Mouse (Mus musculus) CH12.LX (cell line): Measurements from ENCODE around the gene Mettl7b. TPM values are rescaled to one million over a fixed set of nuclear protein-coding genes. Genes with fewer than 3 reads are reported as not detected.

ENCODE experiments used
- DNase-seq: peaks from one replicate; pipeline ENCODE4 v3.0.0-alpha.2; 2013; ENCODE audit errors: extremely low read depth
- H3K27ac ChIP-seq: 2 replicates; pipeline ENCODE4 v1.5.1; 2012; ENCODE audit warnings: low read depth, mild to moderate bottlenecking, control low read depth, moderate library complexity; ENCODE audit not compliant: insufficient read depth
- H3K27me3 ChIP-seq: replicated peaks from 2 replicates; pipeline ENCODE3; 2012; ENCODE audit warnings: inconsistent platforms
- H3K36me3 ChIP-seq, 2 experiments: replicated peaks in 1 of 2; 2 replicates each; pipeline versions ENCODE3 to v1.6.1; 2012; ENCODE audit warnings: inconsistent platforms in 1 of 2, low read length in 1 of 2, mild to moderate bottlenecking in 1 of 2, mixed read lengths in 1 of 2, moderate library complexity in 1 of 2; ENCODE audit not compliant: control insufficient read depth in 1 of 2, insufficient read depth in 1 of 2
- H3K4me1 ChIP-seq, 2 experiments: 2 replicates each; pipeline ENCODE4 v1.6.1; 2012; ENCODE audit warnings: inconsistent platforms in 1 of 2, moderate library complexity in 1 of 2; ENCODE audit not compliant: insufficient read depth in 2 of 2, control insufficient read depth in 1 of 2
- H3K4me2 ChIP-seq: 2 replicates; pipeline ENCODE4 v1.6.1; 2012; ENCODE audit warnings: low read depth, mild to moderate bottlenecking, control low read depth; ENCODE audit not compliant: poor library complexity, insufficient read depth, severe bottlenecking
- H3K4me3 ChIP-seq, 3 experiments: fragments of 150-350 bp in 1 of 3; sonication (generic) in 1 of 3; replicated peaks in 1 of 3; 2 replicates each; pipeline versions ENCODE3 to v1.5.1; 2011 to 2012; ENCODE audit warnings: low read depth in 2 of 3, low read length in 2 of 3, mild to moderate bottlenecking in 2 of 3, moderate library complexity in 2 of 3, control low read depth in 1 of 3, improper control_type of control experiment in 1 of 3, inconsistent platforms in 1 of 3, mixed read lengths in 1 of 3; ENCODE audit not compliant: poor library complexity in 1 of 3
- H3K79me2 ChIP-seq: replicated peaks from 2 replicates; pipeline ENCODE4 v1.6.1; 2012; ENCODE audit warnings: mild to moderate bottlenecking, moderate library complexity; ENCODE audit not compliant: control insufficient read depth, poor library complexity, insufficient read depth, severe bottlenecking; ENCODE audit errors: extremely low read depth
- H3K9ac ChIP-seq: 2 replicates; pipeline ENCODE4 v1.6.1; 2012; ENCODE audit warnings: low read depth, mild to moderate bottlenecking, control low read depth, moderate library complexity; ENCODE audit not compliant: insufficient read depth
- H3K9me3 ChIP-seq: replicated peaks from 2 replicates; pipeline ENCODE3; 2012; ENCODE audit warnings: low read length, inconsistent platforms, mixed read lengths
- BHLHE40 ChIP-seq: IDR thresholded peaks from 2 replicates; pipeline ENCODE4 v1.6.1; 2011; ENCODE audit warnings: mild to moderate bottlenecking, low read depth, low read length, improper control_type of control experiment
- E2F4 ChIP-seq: IDR thresholded peaks from 2 replicates; pipeline ENCODE4 v1.6.1; 2011; ENCODE audit warnings: low read depth, low read length, improper control_type of control experiment; ENCODE audit not compliant: insufficient replicate concordance
- EP300 ChIP-seq: IDR thresholded peaks from 2 replicates; pipeline ENCODE4 v1.6.1; 2011; ENCODE audit warnings: low read length, improper control_type of control experiment
- IRF4 ChIP-seq: IDR thresholded peaks from 2 replicates; pipeline ENCODE4 v1.6.1; 2014; ENCODE audit warnings: low read depth, mild to moderate bottlenecking, inconsistent platforms, low read length, improper control_type of control experiment
- KAT2A ChIP-seq: IDR thresholded peaks from 2 replicates; pipeline ENCODE4 v1.6.1; 2012; ENCODE audit warnings: low read length, improper control_type of control experiment, inconsistent platforms; ENCODE audit not compliant: insufficient replicate concordance
- MAX ChIP-seq: IDR thresholded peaks from 2 replicates; pipeline ENCODE4 v1.6.1; 2011; ENCODE audit warnings: low read length, improper control_type of control experiment
- MAZ ChIP-seq: IDR thresholded peaks from 2 replicates; pipeline ENCODE4 v1.6.1; 2012; ENCODE audit warnings: low read depth, mild to moderate bottlenecking, inconsistent platforms, low read length, improper control_type of control experiment, moderate library complexity
- MXI1 ChIP-seq: IDR thresholded peaks from 2 replicates; pipeline ENCODE4 v1.6.1; 2011; ENCODE audit warnings: mild to moderate bottlenecking, low read depth, low read length, improper control_type of control experiment
- MYC ChIP-seq: IDR thresholded peaks from 2 replicates; pipeline ENCODE4 v1.6.1; 2011; ENCODE audit warnings: low read depth, mild to moderate bottlenecking, improper control_type of control experiment, low read length
- NRF1 ChIP-seq: IDR thresholded peaks from 2 replicates; pipeline ENCODE4 v1.6.1; 2014; ENCODE audit warnings: low read depth, mild to moderate bottlenecking, inconsistent platforms, low read length, improper control_type of control experiment, moderate library complexity
- POLR2A ChIP-seq: IDR thresholded peaks from 2 replicates; pipeline ENCODE4 v1.6.1; 2011; ENCODE audit warnings: low read depth, mild to moderate bottlenecking, improper control_type of control experiment, low read length
- POLR2AphosphoS2 ChIP-seq: IDR thresholded peaks from 2 replicates; pipeline ENCODE4 v1.6.1; 2011; ENCODE audit warnings: low read depth, low read length, improper control_type of control experiment
- RCOR1 ChIP-seq: conservative IDR thresholded peaks from 2 replicates; pipeline ENCODE4 v1.6.1; 2012; ENCODE audit warnings: low read depth, mild to moderate bottlenecking, inconsistent platforms, low read length, improper control_type of control experiment
- SIN3A ChIP-seq: IDR thresholded peaks from 2 replicates; pipeline ENCODE4 v1.6.1; 2012; ENCODE audit warnings: low read length, improper control_type of control experiment, inconsistent platforms
- TCF12 ChIP-seq: IDR thresholded peaks from 2 replicates; pipeline ENCODE4 v1.6.1; 2014; ENCODE audit warnings: low read depth, mild to moderate bottlenecking, inconsistent platforms, low read length, improper control_type of control experiment
- USF1 ChIP-seq: IDR thresholded peaks from 2 replicates; pipeline ENCODE4 v1.6.1; 2014; ENCODE audit warnings: low read depth, mild to moderate bottlenecking, inconsistent platforms, low read length, improper control_type of control experiment
- USF2 ChIP-seq: conservative IDR thresholded peaks from 2 replicates; pipeline ENCODE4 v1.6.1; 2011; ENCODE audit warnings: low read depth, low read length, improper control_type of control experiment
- ZC3H11A ChIP-seq: IDR thresholded peaks from 2 replicates; pipeline ENCODE4 v1.6.1; 2012; ENCODE audit warnings: low read depth, mild to moderate bottlenecking, inconsistent platforms, low read length, improper control_type of control experiment
- ZKSCAN1 ChIP-seq: IDR thresholded peaks from 2 replicates; pipeline ENCODE4 v1.6.1; 2012; ENCODE audit warnings: low read depth, inconsistent platforms, low read length, improper control_type of control experiment, borderline replicate concordance
- ZMIZ1 ChIP-seq: IDR thresholded peaks from 2 replicates; pipeline ENCODE4 v1.6.1; 2012; ENCODE audit warnings: low read depth, mild to moderate bottlenecking, inconsistent platforms, low read length, improper control_type of control experiment
- ZNF384 ChIP-seq: IDR thresholded peaks from 2 replicates; pipeline ENCODE4 v1.6.1; 2012; ENCODE audit warnings: low read depth, low read length, improper control_type of control experiment, inconsistent platforms
- dilution Hi-C: fragments of 300-500 bp; cut with MboI; formaldehyde crosslinking; loops from 2 replicates; pipeline ENCODE4 v1.14.3; 2020; ENCODE audit warnings: low sequenced_read_pairs; ENCODE audit not compliant: extremely low pct_unique_long_range_greater_than_20kb, extremely low pct_ligation_motif_present
- in situ Hi-C: fragments of 300-500 bp; cut with MboI; formaldehyde crosslinking; loops from 3 replicates; pipeline ENCODE4 v1.14.3; 2019; ENCODE audit warnings: low sequenced_read_pairs, low pct_ligation_motif_present, low pct_unique_long_range_greater_than_20kb, mixed read lengths
- polyA plus RNA-seq: library from polyadenylated mRNA; unstranded; fragments of >175 nt; gene quantifications from 2 replicates; pipeline ENCODE4 v1.2.1, GENCODE M21; 2012; ENCODE audit warnings: low read depth; ENCODE audit not compliant: insufficient read length
- total RNA-seq, 2 experiments: library from RNA; depleted of rRNA; stranded (reverse); fragments of 300-350 nt in 1 of 2; fragments of >200 nt in 1 of 2; gene quantifications; 2 replicates each; pipeline ENCODE4 v1.2.3; 2012 to 2014

Gene Mettl7b
- total and polyA plus RNA-seq, 3 experiments = not detected

DNA sequence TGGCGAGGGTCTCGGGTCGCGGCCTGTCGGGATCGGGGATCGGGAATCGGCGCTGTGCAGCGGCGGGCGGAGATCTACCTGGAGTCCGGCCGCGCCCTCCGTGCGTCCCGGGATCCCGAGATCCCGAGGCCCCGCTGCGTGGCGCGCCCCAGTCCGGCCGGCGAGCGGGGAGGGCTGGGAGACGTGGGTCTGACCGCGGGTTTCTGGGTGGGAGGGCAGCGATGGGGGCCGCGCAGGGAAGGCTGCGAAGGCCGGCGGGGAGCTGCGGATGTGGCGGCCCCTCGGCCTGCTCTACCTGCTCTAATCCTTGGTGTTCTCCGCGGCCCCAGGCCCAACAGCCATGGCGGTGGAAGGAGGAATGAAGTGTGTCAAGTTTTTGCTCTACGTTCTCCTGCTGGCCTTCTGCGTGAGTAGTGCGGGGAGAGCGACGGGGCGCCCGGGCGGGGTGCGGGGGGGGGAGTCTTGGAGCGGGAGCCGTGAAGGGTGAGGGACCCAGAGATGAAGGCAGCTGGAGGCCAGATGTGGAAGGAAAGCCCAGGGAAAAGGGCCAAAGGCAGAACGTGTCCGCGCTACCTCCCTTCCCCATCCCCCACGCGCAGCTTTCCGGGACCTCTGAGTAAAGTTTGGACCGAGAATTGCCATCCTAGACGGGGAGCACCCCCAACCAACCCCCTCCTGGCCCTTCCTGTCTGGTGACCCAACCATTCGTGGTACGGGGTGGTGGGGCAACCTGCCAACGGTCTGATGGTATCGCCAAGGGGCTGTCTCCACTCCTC, 50.5 kb downstream of the Mettl7b start:
- Histone ChIP-seq H3K79me2 (no peaks in the 10 kb centered on the region), H3K9ac (no peak overlapping the region), H3K27me3 (peaks cover 2% of the 10 kb centered on the region), H3K27ac (no peak overlapping the region), H3K4me2 (no peak overlapping the region), H3K36me3 (no peaks in the 10 kb centered on the region), H3K4me1 (peaks cover 0 to 3% of the 10 kb centered on the region in 2 experiments; a peak in 1 of 4 replicates), H3K9me3 (no peaks in the 10 kb centered on the region), H3K4me3 (no peak overlapping the region)
- no peak for TF ChIP-seq SIN3A
- TF ChIP-seq USF1 = no peak
- no peak for TF ChIP-seq IRF4
- no peak for TF ChIP-seq ZC3H11A
- TF ChIP-seq NRF1 = no peak
- no peak for TF ChIP-seq MAZ
- TF ChIP-seq MXI1 = no peak
- TF ChIP-seq KAT2A = no peak
- TF ChIP-seq MYC = no peak
- no peak for TF ChIP-seq BHLHE40
- no peak for TF ChIP-seq MAX
- no peak for TF ChIP-seq POLR2A
- TF ChIP-seq ZMIZ1 = no peak
- TF ChIP-seq EP300 = no peak
- TF ChIP-seq POLR2AphosphoS2 = no peak
- TF ChIP-seq ZKSCAN1 = no peak
- no peak for TF ChIP-seq TCF12
- no peak for TF ChIP-seq E2F4
- TF ChIP-seq RCOR1 = no peak
- dilution Hi-C loops (no loop called here), in situ Hi-C loops (no loop called here)
- no peak for DNase-seq

GRCm38 (mm10) chr10:128909567-128910028, 51.2 kb downstream of the Mettl7b start:
- Histone ChIP-seq H3K9me3 (no peaks in the 10 kb centered on the region), H3K36me3 (no peaks in the 10 kb centered on the region), H3K4me2 (no peak overlapping the region), H3K4me1 (peaks cover 0 to 3% of the 10 kb centered on the region in 2 experiments; a peak in 1 of 4 replicates), H3K9ac (no peak overlapping the region), H3K27ac (no peak overlapping the region), H3K27me3 (peaks cover 2% of the 10 kb centered on the region), H3K79me2 (no peaks in the 10 kb centered on the region), H3K4me3 (no peak overlapping the region)
- dilution Hi-C loops (no loop called here), in situ Hi-C loops (no loop called here)
- TF ChIP-seq MXI1 = no peak
- TF ChIP-seq ZNF384 = no peak
- TF ChIP-seq RCOR1 = no peak
- no peak for TF ChIP-seq USF2
- DNase-seq = no peak
